Mouse (Mus musculus) liver, postnatal 0 days (tissue): Measurements from ENCODE around the gene Blvrb. TPM values are rescaled to one million over a fixed set of nuclear protein-coding genes. Genes with fewer than 3 reads are reported as not detected.

ENCODE experiments used
- ATAC-seq: fragments of 200-750 bp; cut with Nextera tagmentation; 2 replicates; pipeline ENCODE4 v1.8.0; 2017; ENCODE audit warnings: mild to moderate bottlenecking, moderate library complexity
- DNase-seq: peaks from one replicate; pipeline ENCODE4 v3.0.0-alpha.2; 2016
- H3K27ac ChIP-seq: fragments of 300-500 bp; sonication (generic); 2 replicates; pipeline ENCODE4 v1.5.1; 2014; ENCODE audit warnings: antibody characterized with exemption, moderate library complexity, mild to moderate bottlenecking, low read depth
- H3K27me3 ChIP-seq: fragments of 300-500 bp; sonication (generic); 2 replicates; pipeline ENCODE4 v1.6.1; 2014; ENCODE audit warnings: low read length, control low read depth, mixed read lengths; ENCODE audit not compliant: insufficient read depth
- H3K36me3 ChIP-seq: fragments of 300-500 bp; sonication (generic); replicated peaks from 2 replicates; pipeline ENCODE4 v1.6.1; 2014; ENCODE audit warnings: mild to moderate bottlenecking, control low read depth, low read length, moderate library complexity, mixed read lengths; ENCODE audit not compliant: insufficient read depth
- H3K4me1 ChIP-seq: fragments of 300-500 bp; sonication (generic); 2 replicates; pipeline ENCODE4 v1.6.1; 2014; ENCODE audit warnings: antibody characterized with exemption, mild to moderate bottlenecking, control low read depth; ENCODE audit not compliant: insufficient read depth
- H3K4me2 ChIP-seq: fragments of 300-500 bp; sonication (generic); 2 replicates; pipeline ENCODE4 v1.6.1; 2014; ENCODE audit warnings: low read depth, mild to moderate bottlenecking, low read length, moderate library complexity, mixed read lengths
- H3K4me3 ChIP-seq: fragments of 300-500 bp; sonication (generic); 2 replicates; pipeline ENCODE4 v1.5.1; 2014; ENCODE audit warnings: low read depth, low read length
- H3K9ac ChIP-seq: fragments of 300-500 bp; sonication (generic); replicated peaks from 2 replicates; pipeline ENCODE4 v1.6.1; 2014; ENCODE audit warnings: mild to moderate bottlenecking, moderate library complexity
- H3K9me3 ChIP-seq: fragments of 300-500 bp; sonication (generic); 2 replicates; pipeline ENCODE4 v1.6.1; 2016; ENCODE audit warnings: mild to moderate bottlenecking, control low read depth, low read length, mixed read lengths
- CTCF ChIP-seq: sonication (generic); IDR thresholded peaks from 2 replicates; pipeline ENCODE4 v1.5.1; 2016; ENCODE audit warnings: antibody characterized with exemption, low read depth
- EP300 ChIP-seq: IDR thresholded peaks from 2 replicates; pipeline ENCODE4 v1.6.1; 2016; ENCODE audit warnings: antibody characterized with exemption, low read depth, mild to moderate bottlenecking
- WGBS: fragments of 180-500 bp; shearing (Covaris S2); extraction: QIAGEN DNeasy Blood & Tissue Kit; methylation state at CpG from one replicate; pipeline ENCODE4 v1.1.7; 2014; ENCODE audit not compliant: insufficient replicate concordance; 5-methylcytosine and 5-hydroxymethylcytosine counted together
- polyA plus RNA-seq: library from polyadenylated mRNA; unstranded; fragments of >200 nt; fragmentation: Nextera tagmentation; extraction: Ambion mirVana; gene quantifications from 2 replicates; pipeline ENCODE4 v1.2.1, GENCODE M21; 2015

The Blvrb gene
- polyA plus RNA-seq, 1 experiment from 2014 or later: 407 TPM

GRCm38 (mm10) chr7:27476098-27476635, 28.4 kb downstream of the Blvrb start:
- ATAC-seq (no peak), DNase-seq (peak; percentile 25)
- peaks cover 23% of the 10 kb centered on the region for H3K36me3 ChIP-seq
- H3K9ac ChIP-seq: no peak overlapping the region; the same call in none of the 2 replicates
- no peak overlapping the region for H3K4me3 ChIP-seq
- no peaks in the 10 kb centered on the region for H3K9me3 ChIP-seq
- 80% methylated on average over 14 of the region's 14 CpGs for WGBS
- H3K4me1 ChIP-seq: peaks cover 52% of the 10 kb centered on the region
- H3K27ac ChIP-seq: peak overlapping the region; percentile 99; the same call in 1 of the 2 replicates
- H3K27me3 ChIP-seq: no peaks in the 10 kb centered on the region
- TF ChIP-seq EP300: no peak
- H3K4me2 ChIP-seq: peak overlapping the region; percentile 74

- Histone ChIP-seq H3K4me2 (no peak overlapping the region), H3K36me3 (peaks cover 23% of the 10 kb centered on the region), H3K27ac (peak overlapping the region; percentile 91), H3K9me3 (no peaks in the 10 kb centered on the region), H3K27me3 (no peaks in the 10 kb centered on the region), H3K9ac (0 out of 2 replicates have a peak overlapping the region, but pooled peaks have one; percentile 26), H3K4me1 (peaks cover 47% of the 10 kb centered on the region), H3K4me3 (no peak overlapping the region)
- TF ChIP-seq EP300: no peak
- TF ChIP-seq CTCF: no peak
- 52% methylated on average over 7 of the region's 7 CpGs for WGBS
- ATAC-seq (no peak), DNase-seq (no peak)
Observed at GRCm38 (mm10) chr7:27478561-27478960, 30.8 kb downstream of the Blvrb start.

- Histone ChIP-seq H3K27me3 (no peaks in the 10 kb centered on the region), H3K4me2 (peak overlapping the region; percentile 78), H3K9ac (no peak overlapping the region; the same call in 1 of the 2 replicates), H3K36me3 (peaks cover 23% of the 10 kb centered on the region), H3K4me1 (peaks cover 49% of the 10 kb centered on the region), H3K4me3 (0 out of 2 replicates have a peak overlapping the region, but pooled peaks have one; percentile 50), H3K9me3 (no peaks in the 10 kb centered on the region), H3K27ac (peak overlapping the region; percentile 91)
- no peak for DNase-seq
- 69% methylated on average over 1 of the region's 1 CpGs for WGBS
- no peak for ATAC-seq
- TF ChIP-seq EP300: no peak
Observed at GRCm38 (mm10) chr7:27479750-27480149, 32.0 kb downstream of the Blvrb start.

DNA sequence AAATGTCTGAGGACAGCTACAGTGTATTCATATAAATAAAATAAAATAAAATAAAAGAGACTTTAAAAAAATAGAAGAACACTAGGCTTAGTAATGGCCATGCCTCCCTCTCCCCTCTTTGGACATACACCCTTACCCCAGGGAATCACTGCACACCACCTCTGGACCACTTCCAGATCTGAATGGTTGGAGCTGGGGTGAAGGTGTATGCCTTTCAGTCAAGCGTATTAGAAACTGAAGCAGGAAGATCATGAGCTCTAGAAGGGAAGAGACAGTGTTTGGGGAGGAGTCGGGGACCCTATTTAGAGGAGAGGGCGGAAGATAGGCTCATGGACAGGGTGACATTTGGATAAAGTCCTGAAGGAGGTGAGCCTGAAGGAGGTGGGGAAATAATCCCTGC, 32.7 kb downstream of the Blvrb start:
- DNase-seq: no peak
- H3K27ac ChIP-seq: peak overlapping the region; percentile 91

GRCm38 (mm10) chr7:27480927-27481626, 33.3 kb downstream of the Blvrb start:
- ATAC-seq: no peak
- Histone ChIP-seq H3K27ac (peak overlapping the region; percentile 91), H3K4me1 (peaks cover 48% of the 10 kb centered on the region), H3K9ac (peak overlapping the region; percentile 66), H3K27me3 (no peaks in the 10 kb centered on the region), H3K36me3 (peaks cover 15% of the 10 kb centered on the region), H3K9me3 (no peaks in the 10 kb centered on the region), H3K4me2 (peak overlapping the region; percentile 78), H3K4me3 (peak overlapping the region; percentile 50)
- peak; percentile 16 for DNase-seq
- TF ChIP-seq CTCF: no peak
- no peak for TF ChIP-seq EP300
- WGBS: 17% methylated on average over 7 of the region's 11 CpGs

More for the DNA sequence above, 32.7 kb downstream of the Blvrb start:
- H3K9ac ChIP-seq: peak overlapping the region; percentile 66; the same call in 1 of the 2 replicates
- 55% methylated on average over 3 of the region's 3 CpGs for WGBS
- H3K4me1 ChIP-seq: peaks cover 51% of the 10 kb centered on the region
- ATAC-seq: no peak
- peaks cover 21% of the 10 kb centered on the region for H3K36me3 ChIP-seq
- TF ChIP-seq CTCF: no peak
- no peak for TF ChIP-seq EP300
- H3K9me3 ChIP-seq: no peaks in the 10 kb centered on the region
- H3K4me2 ChIP-seq: peak overlapping the region; percentile 78
- H3K4me3 ChIP-seq: peak overlapping the region; percentile 50
- H3K27me3 ChIP-seq: no peaks in the 10 kb centered on the region

GRCm38 (mm10) chr7:27481627-27481969, 33.8 kb downstream of the Blvrb start:
- H3K9ac ChIP-seq: peak overlapping the region; percentile 66
- peak overlapping the region; percentile 91 for H3K27ac ChIP-seq
- WGBS: 0% methylated on average over 9 of the region's 12 CpGs
- TF ChIP-seq CTCF (no peak), EP300 (no peak)
- H3K9me3 ChIP-seq: no peaks in the 10 kb centered on the region
- H3K27me3 ChIP-seq: no peaks in the 10 kb centered on the region
- DNase-seq (peak; percentile 93), ATAC-seq (peak; percentile 97)
- peaks cover 10% of the 10 kb centered on the region for H3K36me3 ChIP-seq
- peak overlapping the region; percentile 78 for H3K4me2 ChIP-seq
- H3K4me3 ChIP-seq: peak overlapping the region; percentile 50
- H3K4me1 ChIP-seq: peaks cover 43% of the 10 kb centered on the region
